Mouse (Mus musculus) spleen, postnatal 14 days (tissue): ENCODE measurements around the gene Fam187b.
A peak's percentile ranks its signal among the peaks of the same experiment; 100 is the strongest.

Experiments used
- DNase-seq, 2 experiments: peaks; one replicate each; pipeline ENCODE4 v3.0.0; 2021 to 2022; ENCODE audit warnings: low spot score in 2 of 2

Gene Fam187b

DNA sequence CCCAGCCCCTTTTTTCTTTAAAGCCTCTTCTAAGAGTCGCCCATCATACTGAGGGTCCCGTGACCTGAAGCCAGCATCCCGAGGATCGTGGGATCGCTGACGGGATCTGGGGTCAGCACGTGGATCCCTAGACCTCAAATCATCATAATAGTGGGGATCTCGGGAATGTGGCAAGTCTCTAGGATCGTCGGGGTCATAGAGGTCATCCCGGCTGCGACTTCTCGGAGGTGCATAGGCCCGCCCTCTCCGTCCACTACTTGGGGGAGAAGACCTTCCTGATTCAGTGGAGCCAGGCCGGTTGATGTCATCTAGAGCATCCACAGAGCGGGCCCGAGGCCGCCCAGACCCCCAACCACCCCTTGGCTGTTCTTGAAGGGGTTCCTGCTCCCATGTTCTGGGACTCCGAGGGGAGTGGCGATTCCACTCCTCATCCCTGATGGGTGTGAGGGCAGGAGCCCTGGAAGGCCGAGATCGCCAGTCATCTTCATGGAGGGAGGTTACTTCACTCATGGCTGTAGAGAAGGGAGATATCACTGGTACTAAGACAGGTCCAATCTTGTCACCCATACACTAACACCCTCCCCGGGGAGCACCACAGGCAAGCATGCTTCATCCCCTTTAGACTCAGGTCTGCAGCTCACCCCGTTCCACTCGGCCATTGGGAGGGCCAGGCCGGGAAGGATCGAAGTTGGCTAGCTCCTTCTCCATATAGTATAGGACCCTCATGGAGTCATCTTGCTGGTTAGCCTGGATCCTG, 15.3 kb upstream of the Fam187b start:
- DNase-seq: no peak

DNA sequence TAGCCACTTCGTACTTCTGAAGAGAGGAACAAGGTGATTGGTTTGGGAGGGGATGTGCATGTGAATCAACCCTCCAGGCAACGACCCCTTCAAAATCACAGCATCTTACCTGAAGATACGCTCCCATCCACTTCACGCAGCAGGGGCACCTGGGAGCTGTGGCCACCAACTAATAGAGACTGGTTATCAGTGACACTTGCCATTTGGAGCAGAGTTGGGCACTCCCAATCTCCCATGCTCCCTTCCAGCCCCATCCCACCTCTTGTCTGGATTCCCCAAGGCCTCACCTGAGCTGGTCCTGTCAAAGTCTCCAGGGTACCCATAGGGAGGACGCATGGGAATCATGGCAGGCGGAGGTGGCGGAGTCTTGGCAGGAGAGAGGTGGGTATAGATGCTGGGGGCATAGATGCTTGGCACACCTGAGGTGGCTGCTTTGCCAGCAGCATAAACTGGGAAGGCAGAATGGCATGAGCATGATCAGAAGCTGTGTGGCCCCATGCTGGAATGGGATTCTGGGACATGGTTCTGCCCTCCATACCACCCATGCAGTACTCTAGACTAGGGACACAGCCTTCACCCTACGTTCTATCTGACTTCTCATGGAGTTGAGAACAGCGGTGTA, 14.6 kb upstream of the Fam187b start:
- DNase-seq: no peak

DNA sequence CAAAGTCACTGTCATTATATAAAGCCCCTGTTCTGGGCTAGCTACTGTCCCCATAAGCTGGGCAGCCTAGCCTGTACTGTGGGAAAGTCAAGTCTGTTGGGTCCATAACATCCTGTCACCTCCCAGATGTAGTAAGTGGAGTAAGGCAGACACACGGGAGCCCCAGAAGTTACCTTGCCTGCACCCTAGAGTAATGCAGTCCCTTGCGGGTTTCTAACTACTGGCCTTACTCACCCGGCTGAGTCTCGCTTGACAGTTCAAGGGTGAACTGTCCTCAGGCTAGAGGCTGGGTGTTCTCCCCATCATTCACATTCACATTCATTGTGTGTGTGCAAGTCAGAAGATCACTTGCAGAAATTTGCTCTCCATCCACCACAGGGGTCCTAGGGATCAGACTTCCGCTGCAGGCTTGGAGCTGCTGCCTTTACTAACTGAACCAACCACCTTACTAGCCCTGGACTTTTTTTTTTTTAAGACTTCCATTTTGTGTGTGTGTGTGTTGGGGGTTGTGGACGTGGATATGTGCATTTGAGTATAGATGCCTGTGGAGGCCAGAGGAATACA, 13.7 kb upstream of the Fam187b start:
- no peak for DNase-seq

DNA sequence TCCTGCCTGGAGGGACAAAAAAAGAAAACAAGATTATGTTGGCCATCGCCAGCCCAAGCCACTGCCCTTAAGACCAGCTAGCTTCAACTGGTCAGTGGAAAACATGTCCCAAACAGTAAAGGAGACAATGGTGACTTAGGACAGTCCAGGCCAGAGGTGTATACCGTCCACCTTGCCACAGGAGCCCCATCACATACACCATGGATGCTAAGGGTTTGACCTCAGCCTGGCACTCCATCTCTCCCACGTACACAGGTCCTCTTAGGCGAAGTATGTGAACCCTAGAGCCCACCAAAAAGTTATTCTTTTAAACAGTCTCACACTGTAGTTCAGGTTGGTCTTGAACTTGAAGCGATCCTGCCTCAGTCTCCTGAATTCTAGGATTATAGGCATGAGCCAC, 10.7 kb upstream of the Fam187b start:
- DNase-seq: no peak

DNA sequence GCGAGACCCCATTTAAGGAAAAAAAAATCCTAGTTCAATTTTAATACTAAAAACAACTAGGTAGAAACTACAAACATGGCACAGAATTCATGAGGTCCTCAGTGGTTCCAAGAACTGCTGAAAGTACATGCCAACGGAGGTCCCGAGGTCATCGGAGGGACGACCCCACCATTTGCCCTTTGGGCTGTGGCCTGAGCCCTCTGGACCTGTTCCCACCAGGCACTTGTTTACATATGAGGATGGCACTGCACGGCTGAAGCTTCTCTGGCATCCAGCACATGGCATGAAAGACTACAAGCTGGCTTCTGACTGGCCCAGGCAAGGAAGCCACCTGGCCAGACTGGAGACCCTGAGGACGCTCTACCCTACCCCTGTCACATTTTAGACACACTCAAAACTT, 9.2 kb upstream of the Fam187b start:
- DNase-seq: no peak

DNA sequence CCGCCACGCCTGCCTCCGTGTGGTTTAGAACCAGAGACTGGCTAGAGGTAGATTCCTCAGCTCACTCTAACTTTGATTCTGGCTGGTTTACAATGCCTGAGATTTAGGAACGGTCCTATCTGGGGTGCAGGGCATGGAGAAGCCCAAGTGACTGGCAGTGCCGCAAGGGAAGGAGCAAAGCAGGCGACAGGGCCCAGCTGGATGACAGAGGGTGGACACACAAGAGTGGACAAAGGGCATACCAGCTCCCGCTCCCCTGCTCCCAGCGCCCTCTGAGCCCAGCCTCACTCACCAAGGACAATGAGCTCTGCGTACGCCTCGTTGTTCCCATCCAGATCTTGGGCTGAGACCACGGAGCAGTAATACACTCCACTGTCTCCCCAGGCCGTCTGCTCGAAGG, 7.9 kb upstream of the Fam187b start:
- no peak for DNase-seq

DNA sequence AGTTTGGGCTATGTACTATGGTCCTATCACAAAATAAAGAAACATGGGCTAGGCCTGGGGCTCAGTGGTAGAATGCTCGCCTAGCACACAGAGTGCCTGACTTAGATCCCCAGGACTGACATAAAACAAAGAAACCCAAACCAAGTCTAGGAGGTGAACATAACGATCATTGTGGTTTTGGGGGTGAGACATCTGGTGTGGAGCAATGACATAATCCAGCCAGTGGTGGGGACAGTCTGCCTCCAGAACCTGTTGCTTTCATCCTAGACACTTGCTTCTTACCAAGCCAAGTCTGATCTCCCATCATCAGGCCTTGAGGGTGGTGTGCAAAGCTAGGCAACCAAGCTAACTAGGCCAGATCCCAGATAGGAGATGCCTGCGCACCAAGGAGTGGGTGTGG, 6.9 kb upstream of the Fam187b start:
- DNase-seq: no peak

DNA sequence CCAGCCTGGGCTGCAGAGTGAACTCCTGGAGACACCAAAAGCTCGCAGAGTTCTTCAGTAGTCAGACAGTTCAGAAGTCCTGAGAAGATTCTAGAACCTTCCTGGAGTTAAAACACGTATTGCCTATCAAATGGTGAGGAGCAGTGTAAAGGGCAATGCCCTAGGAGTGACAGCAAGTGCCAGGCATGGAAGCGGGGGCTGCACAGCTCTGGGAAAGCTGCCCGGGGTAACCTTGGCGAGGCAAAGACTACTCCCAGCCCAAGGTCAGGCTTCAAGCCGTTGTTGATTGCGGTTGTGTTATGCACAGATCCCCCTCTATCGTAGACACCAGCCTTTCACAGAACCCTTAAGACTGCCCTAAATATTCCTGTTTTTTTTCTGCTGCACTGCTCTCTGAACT, 5.0 kb upstream of the Fam187b start:
- no peak for DNase-seq

DNA sequence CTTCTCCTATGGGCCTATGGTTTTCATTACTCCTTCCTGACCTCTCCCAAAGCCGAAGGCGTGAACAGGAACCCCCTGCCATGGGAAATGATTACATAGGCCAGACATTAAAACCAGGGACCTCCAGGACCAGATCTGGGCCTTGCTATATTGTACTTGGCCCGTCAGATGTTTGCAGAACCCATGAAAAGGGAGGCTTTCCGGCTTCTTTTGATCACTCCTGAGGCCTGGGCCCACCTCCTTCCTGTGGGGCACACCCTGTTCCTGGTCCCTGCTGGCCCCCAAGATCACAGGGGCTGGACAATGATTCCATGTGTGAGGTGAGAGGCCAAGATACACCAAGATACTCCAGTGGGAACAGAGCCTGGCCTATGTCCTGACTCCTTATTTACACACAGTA, 4.4 kb upstream of the Fam187b start:
- no peak for DNase-seq

DNA sequence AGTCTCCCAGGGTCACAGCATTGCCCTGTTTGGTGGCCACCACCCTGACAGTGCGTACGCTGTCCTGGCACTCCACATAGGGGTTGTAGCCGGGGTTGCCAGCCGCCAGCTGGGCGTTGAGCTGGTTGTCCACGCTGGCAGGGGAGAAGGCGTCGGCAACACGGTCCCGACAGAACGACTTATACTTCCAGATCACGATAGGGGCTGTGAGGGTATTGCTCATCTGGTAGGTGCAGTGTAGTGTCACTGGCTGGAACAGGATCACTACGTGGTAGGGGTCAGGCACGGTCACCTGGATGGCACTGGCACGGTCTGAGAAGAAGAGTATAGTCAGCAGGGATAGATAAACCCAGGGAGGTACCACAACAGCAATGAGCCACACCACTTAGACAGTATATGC, 1.7 kb upstream of the Fam187b start:
- DNase-seq: no peak

DNA sequence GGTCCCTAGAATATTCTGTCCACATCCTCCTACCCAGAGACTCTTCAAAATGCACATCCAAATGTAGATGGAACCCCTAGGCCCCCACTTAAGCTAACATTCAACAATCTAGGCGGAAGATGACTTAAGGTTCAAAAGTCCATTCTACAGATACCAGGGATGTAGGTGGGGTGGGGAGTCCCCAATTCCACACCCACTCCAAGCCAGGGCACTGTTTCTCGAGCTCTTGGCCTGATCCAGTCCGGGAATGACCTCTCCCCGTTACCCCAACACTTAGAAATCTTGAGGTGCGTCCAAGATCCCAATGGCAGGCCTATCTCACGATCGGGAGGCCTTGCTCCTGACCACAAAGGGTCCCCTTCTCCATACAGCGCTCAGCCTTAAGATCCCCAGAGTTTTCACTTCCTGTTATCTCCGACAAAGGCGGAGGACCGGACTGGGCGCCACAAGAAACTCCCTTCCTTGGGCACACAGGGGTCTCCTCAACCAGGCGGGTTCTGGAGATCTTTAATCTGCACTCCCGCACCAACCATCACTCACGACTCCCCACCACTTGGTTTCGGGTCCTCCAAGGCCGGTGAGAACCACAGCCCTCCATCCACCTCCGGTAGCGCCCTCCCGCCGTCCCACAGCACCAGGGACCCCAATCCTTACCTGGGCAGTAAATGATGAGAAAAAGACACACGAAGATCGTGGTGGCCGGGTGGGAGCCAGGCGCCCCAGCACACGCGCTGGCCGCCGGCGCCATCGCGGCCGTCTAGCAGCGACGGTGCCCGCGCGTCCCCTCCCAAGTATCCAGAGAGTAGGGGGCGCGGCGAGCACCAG, 952 bp upstream of the Fam187b start:
- no peak for DNase-seq

DNA sequence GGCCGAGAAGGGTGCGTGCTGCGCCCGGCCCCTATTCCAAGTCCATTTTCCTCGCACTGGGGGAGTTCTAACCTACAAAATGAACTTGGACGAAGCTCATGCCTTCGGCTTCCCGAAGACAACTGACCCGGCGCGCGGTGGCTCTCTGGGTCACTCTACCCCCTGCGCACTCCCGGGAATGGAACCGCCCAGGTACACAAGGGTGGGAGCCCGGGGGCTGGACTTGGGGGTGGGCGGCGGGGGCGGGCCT, 414 bp upstream of the Fam187b start, which contains the start of gene Lsr:
Gene Lsr (minus strand): TSS at position 214 of the 250 bp plus-strand sequence.
- no peak for DNase-seq

DNA sequence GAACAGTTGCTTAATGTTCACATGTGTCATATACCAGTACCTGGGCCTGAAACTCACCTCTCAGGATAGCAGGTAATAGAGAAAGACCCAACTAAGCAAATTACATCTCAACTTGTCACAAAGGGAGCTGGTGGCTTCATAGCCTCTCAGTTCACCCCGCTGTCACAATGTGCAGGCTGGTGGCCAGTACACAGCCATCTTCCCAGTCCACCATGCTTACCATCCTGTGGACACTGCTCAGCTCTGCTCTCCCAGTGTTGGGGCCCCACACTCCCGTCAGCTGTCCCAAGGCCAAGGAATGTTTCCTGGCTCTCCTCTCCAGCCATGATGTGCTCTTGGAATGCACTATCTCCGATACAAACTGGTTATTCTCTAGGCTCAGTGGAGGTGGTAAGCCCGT, 8.1 kb downstream of the Fam187b start:
- DNase-seq: no peak

DNA sequence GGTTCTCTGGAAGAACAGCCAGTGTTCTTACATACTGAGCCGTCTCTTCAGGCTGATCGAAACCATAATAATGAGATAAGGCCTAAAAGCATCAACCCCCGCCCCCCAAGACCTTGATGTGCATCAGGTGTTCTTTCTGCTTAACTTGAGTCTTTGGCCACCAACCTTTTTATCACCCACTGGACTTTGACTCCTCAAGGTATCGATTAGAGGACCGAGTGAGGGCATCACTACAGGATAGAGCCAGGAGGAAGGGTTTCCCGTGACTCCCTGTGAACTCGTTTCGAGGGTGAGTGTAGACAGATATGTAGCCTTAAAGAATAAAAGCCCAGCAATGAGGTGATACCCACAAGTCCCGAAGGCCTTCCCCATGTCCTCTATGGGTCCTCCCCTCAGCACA, 11.8 kb downstream of the Fam187b start:
- DNase-seq: no peak

DNA sequence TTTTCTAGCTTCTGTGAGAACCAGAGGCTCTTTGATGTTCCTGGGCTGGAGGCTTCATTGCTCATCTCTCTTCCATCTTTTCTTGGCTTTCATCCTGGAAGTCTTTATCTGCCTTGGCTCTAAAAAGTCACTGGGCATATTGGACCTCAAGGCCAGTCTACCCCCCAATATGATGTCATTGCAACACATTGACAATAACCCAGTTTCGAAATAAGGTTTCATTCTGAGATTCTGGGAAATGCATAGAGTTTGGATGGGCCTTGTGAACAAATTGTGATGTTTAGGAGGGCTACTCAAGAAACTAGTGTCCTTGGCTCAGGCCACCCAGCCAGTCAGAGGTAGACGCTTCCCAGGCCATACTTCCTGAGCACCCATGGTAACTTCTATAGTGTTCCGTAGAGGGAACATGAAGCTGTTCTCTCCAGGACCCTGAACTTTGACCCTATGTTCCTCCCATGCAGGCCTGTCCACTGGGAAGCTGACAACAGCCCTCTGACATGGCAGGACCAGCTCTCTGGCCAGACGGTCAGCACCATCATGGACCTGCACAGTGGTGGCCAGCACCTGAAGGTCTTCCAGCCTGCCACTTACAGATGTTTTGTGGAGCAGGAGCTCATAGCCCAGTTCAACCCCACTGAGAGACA, 15.1 kb downstream of the Fam187b start:
- no peak for DNase-seq

DNA sequence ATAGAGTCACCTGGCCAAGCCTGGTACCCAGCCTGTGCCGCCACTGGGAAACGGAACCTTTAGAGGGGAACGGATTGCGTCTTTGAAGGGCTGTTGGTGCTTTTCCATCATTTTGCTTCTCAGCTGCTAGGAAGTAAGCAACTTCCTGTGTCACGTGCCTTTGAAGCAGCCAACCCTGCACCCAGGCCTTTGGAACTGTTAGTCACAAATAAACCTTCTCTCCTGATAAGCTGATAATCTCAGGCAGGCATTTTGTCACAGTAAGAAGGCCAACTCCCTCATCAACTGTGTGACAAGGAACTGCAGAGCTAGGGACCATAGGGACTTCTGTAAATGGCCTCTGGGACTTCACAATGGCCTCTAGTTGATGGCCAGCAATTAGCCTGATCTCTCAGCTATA, 18.6 kb downstream of the Fam187b start:
- DNase-seq: no peak

DNA sequence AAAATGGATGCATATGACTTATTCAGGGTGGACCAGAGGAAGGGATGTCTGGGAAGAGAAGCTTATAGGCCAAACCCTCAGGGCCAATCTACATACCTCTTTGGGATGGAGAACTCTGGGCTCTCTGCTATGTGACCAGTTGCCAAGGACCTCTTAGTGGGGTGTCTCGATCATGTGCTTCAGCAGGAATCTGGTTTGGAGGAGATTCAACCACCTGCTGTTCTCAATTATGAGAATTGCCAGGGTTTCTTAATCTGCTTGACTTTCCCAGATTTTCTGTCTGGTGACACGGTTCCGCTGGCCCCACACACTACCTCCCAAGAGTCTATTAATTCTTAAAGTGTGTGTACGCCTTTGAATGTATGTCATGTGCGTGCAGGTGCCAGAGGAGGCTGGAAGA, 20.4 kb downstream of the Fam187b start:
- DNase-seq: no peak

DNA sequence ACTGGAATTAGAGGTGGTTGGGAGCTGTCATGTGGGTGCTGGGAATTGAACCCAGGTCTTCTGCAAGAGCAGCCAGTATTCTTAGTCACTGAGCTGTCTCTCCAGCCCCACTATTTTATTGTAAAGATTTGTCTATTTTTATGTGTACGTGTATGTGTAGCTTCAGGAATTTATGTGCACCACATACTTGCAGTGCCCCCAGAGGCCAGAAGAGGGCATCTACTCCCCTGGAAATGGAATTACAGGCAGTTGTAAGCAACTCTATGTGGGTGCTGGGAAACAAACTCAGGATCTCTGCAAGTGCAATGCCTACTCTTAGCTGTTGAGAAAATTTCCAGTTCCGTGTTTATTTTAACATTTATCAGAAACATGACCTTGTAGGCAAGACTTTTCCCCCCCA, 22.9 kb downstream of the Fam187b start:
- no peak for DNase-seq

DNA sequence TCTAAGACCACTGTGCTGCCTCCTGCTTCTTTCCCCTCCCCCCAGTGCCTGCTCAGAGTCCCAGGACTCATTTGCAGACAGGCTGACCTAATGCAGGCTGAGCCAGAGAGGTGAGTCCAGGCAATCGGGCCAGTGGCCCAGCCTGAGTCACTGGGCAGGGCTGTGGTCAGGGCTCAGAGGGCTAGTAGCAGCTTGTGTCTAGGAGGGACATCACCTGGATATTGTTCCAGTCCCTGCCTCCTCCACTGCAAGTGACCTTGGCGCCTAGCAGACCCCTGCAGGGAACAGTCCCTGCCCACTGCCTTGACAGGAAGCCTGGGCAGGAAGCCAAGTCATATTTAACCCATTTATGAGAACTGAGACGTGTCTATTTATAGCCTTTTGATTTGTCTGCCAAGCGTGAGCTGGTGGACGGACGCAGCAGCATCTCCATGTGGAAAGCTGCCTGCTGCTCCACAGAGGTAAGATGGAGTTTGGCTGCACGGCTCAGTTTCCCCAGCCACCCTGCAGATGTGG, 27.0 kb downstream of the Fam187b start:
- peak; percentile 17 to 37 for DNase-seq

DNA sequence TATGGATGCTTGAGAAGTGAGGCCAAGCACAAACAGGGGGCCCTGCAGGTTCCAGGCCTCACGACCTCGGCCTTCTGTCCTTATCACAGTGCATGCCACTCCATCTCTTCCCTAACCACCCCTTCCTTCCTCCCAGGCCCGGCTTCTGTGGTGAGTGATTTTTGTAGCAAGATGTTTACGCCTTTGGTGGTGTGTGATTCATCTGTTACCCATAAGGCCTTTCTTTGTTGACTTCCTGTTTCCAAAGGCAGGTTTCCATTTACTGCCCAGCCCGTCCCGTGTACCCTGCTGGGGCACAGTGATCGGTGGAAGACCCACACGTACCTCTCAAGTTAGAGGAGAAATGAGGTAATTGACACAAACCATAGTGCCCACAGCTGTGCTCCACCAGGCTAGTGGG, 29.1 kb downstream of the Fam187b start:
- DNase-seq: peak; percentile 11 to 16

DNA sequence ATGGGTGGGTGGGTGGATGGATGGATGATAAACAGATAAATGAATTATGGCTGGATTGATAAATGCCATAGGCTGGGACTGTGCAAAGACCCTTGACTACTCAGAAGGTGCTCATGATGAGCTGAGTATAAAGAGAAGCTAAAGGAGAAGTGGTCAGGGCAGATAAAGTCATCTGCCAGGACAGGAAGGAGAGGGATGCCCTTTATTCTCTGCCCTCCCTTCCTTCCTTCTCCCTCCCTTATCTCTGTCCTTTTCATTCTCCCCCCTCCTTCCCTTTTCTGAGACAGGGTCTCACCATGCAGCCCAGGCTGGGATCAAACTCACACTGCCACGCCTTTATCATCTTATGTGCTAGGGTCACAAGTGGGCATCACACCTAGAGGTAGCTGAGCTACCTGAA, 34.2 kb downstream of the Fam187b start:
- no peak for DNase-seq

DNA sequence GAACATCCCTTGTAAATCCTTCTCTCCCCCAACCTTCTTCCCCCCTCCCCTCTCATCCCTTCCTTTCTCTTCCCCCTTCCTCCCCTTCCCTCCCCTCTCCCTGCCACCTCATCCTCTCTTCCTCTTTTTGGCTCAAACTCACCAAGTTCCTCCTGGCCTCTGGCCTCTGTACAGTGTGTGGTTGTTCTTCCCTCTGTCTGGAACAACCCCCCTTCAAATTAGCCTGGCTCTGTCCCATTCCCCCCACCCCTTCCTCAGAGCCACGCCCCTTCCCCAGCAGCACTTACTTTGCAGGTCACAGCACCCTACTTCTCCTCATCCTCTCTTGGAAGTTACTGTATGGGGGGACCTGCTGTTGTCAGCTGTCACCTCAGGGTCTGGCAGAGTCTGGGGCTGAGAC, 34.6 kb downstream of the Fam187b start:
- DNase-seq: no peak
